Mouse (Mus musculus) adrenal gland, postnatal 10 days (tissue): ENCODE measurements around the gene Hes2. TPM values are rescaled to one million over a fixed set of nuclear protein-coding genes. Genes with fewer than 3 reads are reported as not detected.
A peak's percentile ranks its signal among the peaks of the same experiment; 100 is the strongest.

Experiments
- DNase-seq: peaks from one replicate; pipeline ENCODE4 v3.0.0; 2021; ENCODE audit warnings: mixed read lengths
- total RNA-seq, 2 experiments: library from RNA; stranded (reverse); gene quantifications; 2 replicates each; pipeline ENCODE4 v1.2.3; 2021

The Hes2 gene
- total RNA-seq, 2 experiments from 2014 or later, result not detected

GRCm38 (mm10) chr4:152186205-152187082, 27.8 kb downstream of the Hes2 start:
- no peak for DNase-seq

DNA sequence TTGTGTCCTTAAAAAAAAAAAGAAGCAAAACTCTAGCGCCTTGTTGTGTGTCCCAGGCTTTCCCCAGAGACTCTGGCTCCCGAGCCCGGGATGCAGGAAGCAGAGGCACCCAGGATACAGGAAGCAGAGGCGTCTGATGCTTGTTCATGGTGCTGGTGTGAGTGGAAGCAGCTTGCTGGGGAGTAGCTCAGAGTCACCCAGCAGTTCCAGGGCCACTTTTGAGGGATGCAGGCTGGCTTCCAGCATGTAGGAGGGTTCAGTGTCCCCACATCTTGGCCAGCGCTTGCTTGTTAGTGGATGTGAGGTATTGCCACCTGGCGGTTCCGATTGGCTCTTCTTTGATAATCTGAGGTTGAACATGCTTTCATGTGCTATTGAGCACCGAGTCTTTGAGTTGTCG, 28.5 kb downstream of the Hes2 start:
- DNase-seq, result no peak

- DNase-seq, result no peak
Observed at GRCm38 (mm10) chr4:152188651-152189050, 30.0 kb downstream of the Hes2 start.

- no peak for DNase-seq
Observed at GRCm38 (mm10) chr4:152189071-152189470, 30.4 kb downstream of the Hes2 start.

- no peak for DNase-seq
Observed at GRCm38 (mm10) chr4:152189691-152190090, 31.0 kb downstream of the Hes2 start.

DNA sequence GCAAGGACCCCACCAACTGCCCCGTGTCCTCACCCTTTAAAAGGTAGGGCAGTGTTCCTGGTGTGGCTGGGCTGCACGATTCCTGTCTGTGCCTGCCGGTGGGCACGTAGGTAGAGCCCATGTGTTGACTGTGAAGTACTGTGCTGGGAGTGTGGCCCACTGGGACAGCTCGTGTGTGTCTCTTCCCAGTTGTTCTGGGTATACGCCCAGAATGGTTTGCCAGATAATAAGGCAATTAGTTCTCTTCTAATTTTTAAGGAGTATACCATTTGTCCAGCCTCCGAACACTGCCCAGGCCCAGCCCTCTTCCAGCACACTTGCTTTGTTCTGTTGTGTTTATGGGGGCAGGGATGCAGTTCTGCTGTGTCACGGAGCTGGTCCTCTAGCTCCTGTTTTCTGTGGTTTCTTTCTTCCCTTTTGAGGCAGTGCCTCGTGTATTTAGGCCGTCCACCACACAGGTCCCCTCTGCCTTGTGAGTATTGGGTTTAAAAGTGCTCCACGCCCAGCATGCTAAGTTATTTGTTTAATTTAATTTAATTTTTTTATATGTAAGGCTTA, 31.5 kb downstream of the Hes2 start:
- DNase-seq, result no peak

DNA sequence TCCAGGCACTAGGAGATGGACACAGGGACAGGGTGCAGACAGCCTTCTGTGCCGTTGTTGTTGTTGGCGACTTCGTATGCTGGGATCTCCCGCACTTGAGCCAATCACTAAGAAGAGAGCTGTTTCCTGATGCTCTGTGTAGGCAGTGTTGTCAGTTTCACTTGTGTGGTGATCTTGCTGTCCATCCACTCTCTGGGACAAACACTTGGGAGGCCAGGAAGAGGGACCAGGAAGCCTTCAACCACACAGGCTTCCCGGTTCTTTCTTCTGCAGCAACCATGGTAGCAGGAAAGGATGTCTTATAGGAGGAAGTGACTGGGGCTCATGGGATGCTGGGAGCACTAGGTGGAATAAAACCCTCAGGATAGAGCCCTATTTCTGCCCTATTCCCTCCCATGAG, 32.0 kb downstream of the Hes2 start:
- DNase-seq, result no peak

- DNase-seq, result no peak
Observed at GRCm38 (mm10) chr4:152192569-152192968, 33.9 kb downstream of the Hes2 start.

DNA sequence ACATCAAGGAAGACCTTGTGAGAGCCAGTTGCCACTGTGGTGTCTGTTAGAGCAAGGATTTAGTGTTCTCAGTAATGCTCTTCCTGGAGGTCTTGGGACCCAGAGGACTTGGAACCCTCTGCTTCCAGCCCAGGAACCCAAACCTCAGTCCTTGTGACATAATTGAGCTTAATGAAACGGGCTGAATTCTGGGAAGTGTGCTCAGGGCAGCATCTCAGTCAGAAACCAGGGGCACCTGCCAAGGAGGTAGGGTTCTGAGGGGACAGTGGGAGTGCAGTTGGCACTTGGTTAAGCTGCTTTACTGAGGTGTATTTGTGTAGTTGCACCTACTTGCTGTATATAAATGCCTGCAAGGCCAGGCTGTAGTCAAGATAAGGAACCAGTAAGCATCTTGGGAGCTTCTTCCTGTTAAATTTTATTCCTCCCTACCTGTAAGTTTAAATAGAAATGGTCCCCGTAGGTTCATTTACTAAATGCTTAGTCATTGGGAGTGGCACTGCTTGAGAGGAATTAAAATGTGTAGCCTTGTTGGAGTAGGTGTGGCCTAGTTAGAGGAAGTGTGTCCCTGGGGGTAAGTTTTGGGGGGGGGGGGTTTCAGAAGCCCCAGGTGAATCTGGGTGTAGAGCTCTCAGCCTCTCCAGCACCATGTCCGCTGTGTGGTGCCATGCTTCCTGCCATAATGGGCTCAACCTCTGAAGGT, 36.0 kb downstream of the Hes2 start:
- DNase-seq, result no peak

- no peak for DNase-seq
Observed at GRCm38 (mm10) chr4:152196276-152196675, 37.6 kb downstream of the Hes2 start.

DNA sequence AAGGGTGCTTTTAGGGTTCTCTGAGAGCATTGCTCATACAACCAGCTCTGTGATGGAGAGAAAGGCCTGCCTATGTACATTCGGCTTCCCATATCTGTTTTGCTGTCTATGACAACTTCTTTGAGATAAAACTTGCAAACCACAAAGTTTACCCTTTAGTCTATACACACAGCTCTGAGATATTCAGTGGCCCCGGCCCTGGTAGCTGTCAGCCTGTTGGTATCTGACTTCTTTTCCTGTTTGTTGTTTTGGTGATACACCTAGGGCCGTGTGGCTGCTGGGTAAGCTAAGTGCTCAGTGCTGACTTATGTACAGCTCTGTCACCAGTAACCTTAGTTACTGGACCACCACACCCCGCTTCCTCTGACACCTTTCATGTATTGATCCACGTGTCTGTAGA, 38.9 kb downstream of the Hes2 start:
- no peak for DNase-seq

DNA sequence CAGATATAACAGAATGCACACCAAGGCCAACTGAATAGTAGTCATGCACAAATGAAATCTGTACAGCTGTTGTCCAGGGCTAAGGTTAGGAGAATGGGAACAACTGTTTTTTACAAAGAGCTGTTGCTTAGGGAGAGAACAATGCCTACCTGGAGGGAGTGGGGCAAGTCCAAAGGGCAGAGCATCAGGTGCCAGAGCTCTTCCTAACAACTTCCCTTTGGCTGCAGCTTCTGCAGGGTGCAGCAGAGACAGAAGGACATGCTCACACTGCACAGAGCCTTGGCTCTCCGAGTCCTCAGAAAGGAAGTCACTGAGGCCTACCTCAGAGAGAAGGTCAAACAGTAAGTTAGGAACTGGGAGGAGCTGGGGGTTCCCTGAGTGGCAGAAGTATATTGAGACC, 41.0 kb downstream of the Hes2 start:
- DNase-seq, result no peak

- DNase-seq, result no peak
Observed at GRCm38 (mm10) chr4:152201492-152201891, 42.8 kb downstream of the Hes2 start.

GRCm38 (mm10) chr4:152202418-152202817, 43.8 kb downstream of the Hes2 start:
- DNase-seq, result no peak

GRCm38 (mm10) chr4:152202905-152203304, 44.2 kb downstream of the Hes2 start:
- peak; percentile 37 for DNase-seq

- DNase-seq, result no peak
Observed at GRCm38 (mm10) chr4:152204663-152205062, 46.0 kb downstream of the Hes2 start.

DNA sequence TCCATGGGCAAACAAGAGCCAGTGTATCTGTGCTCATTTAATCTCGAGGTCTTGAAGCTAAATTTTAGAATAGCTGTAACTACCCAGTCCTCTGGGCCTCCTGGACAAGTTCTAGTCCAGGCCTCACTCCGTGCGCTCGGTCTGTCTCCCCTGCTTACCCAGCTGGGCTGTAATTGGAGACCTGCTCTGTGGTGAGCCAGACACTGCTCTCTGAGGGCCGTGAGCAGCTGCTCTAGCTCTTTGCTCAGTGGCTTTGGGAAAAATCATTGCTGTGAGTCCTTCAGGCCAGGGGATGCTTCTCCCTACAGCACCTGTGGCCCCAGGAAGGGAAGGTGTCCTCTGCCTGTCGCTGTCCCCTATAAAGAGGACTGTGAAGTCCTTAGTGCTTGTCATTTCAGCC, 47.5 kb downstream of the Hes2 start:
- DNase-seq, result no peak

DNA sequence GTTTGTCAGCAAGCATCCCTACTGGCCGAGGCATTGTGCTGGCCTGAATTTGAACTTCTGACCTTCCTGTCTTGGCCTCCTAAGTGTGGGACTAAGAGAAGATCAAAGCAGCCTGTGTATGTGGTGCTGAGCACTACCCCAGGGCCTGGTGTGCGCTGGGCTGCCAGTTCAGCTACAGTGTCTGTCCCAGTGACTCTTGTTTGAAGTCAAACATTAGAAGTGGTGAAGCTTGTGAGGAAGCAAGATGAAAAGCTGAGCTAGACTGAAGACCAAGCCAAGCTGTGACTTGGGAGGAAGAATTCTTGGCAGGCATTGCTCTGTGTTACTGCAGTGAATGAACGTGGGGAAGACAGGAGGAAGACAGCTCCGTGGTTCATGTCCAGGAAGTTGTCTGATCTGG, 51.0 kb downstream of the Hes2 start:
- no peak for DNase-seq

Other genes with a start within 250 kb of the Hes2 start
- gene Dnajc11, start 225.2 kb upstream of the Hes2 start, total RNA-seq, result 100 to 1,000 TPM in 1 of 2 experiments, 10 to 100 TPM in 1; 99.3 to 120 TPM
- gene Thap3, start 169.9 kb upstream of the Hes2 start, total RNA-seq, result 10 to 100 TPM; 15.3 to 27.0 TPM
- 10 to 100 TPM; 16.4 to 17.8 TPM for gene Phf13, start 162.6 kb upstream of the Hes2 start, total RNA-seq
- 10 to 100 TPM; 17.8 to 21.4 TPM for gene Klhl21, start 150.1 kb upstream of the Hes2 start, total RNA-seq
- 1 to 10 TPM; 7.2 to 9.6 TPM for gene Zbtb48, start 131.2 kb upstream of the Hes2 start, total RNA-seq
- gene Tas1r1, start 120.3 kb upstream of the Hes2 start, total RNA-seq, result not detected
- 10 to 100 TPM; 20.1 to 20.3 TPM for gene Nol9, start 119.5 kb upstream of the Hes2 start, total RNA-seq
- gene Plekhg5, start 86.4 kb upstream of the Hes2 start, total RNA-seq, result 10 to 100 TPM; 17.1 to 20.1 TPM
- 1 to 10 TPM; 1.9 to 4.3 TPM for gene Tnfrsf25, start 42.9 kb upstream of the Hes2 start, total RNA-seq
- gene Espn, start 6.5 kb upstream of the Hes2 start, total RNA-seq, result 1 to 10 TPM; 1.2 to 1.3 TPM
- 10 to 100 TPM; 33.2 to 38.0 TPM for gene Acot7, start 19.3 kb downstream of the Hes2 start, total RNA-seq
- 10 to 100 TPM; 11.2 to 11.8 TPM for gene Gpr153, start 115.4 kb downstream of the Hes2 start, total RNA-seq
- gene Hes3, start 132.8 kb downstream of the Hes2 start, total RNA-seq, result not detected
- 10 to 100 TPM; 30.4 to 31.6 TPM for gene Icmt, start 138.4 kb downstream of the Hes2 start, total RNA-seq
- under 1 TPM in 1 of 2 experiments, not detected in 1; 0.70 TPM for gene Rnf207, start 160.1 kb downstream of the Hes2 start, total RNA-seq
- gene Rpl22, start 166.9 kb downstream of the Hes2 start, total RNA-seq, result 100 to 1,000 TPM; 484 to 487 TPM
- gene Chd5, start 179.8 kb downstream of the Hes2 start, total RNA-seq, result 1 to 10 TPM; 8.8 TPM